Mouse (Mus musculus): ENCODE measurements at regions not wholly inside any gene's neighbourhood (a gene's known extent, or its start where the extent isn't known, plus 50 kb on each side); places are given as distances from the start of the nearest gene placed in this dataset.

- H3K27ac ChIP-seq (replicated peaks): 0 out of 2 replicates have a peak overlapping the region, but pooled peaks have one; percentile 11
- no peaks in the 10 kb centered on the region for H3K27me3 ChIP-seq
- no peaks in the 10 kb centered on the region for H3K36me3 ChIP-seq
Measured at GRCm38 (mm10) chr1:75612083-75612720, 66.1 kb downstream of the Slc4a3 start.

GRCm38 (mm10) chr1:75613206-75613605, 67.1 kb downstream of the Slc4a3 start:
- Histone ChIP-seq H3K4me1 (peaks cover 21% of the 10 kb centered on the region), H3K9me3 (replicated peaks) (no peaks in the 10 kb centered on the region), H3K9ac (no peak overlapping the region), H3K4me2 (replicated peaks) (no peak overlapping the region), H3K27me3 (no peaks in the 10 kb centered on the region), H3K36me3 (no peaks in the 10 kb centered on the region), H3K4me3 (replicated peaks) (no peak overlapping the region), H3K27ac (replicated peaks) (no peak overlapping the region)
- ATAC-seq (ENCODE audit: insufficient number of reproducible peaks, low FRiP score, low TSS enrichment, low read depth): no peak
- 52% methylated on average over 2 of the region's 2 CpGs for WGBS

More at GRCm38 (mm10) chr1:75612083-75612720, 66.1 kb downstream of the Slc4a3 start:
- Histone ChIP-seq H3K9me3 (replicated peaks) (no peaks in the 10 kb centered on the region), H3K4me1 (peaks cover 21% of the 10 kb centered on the region), H3K4me2 (replicated peaks) (no peak overlapping the region), H3K9ac (no peak overlapping the region), H3K4me3 (replicated peaks) (no peak overlapping the region)
- ATAC-seq (ENCODE audit: insufficient number of reproducible peaks, low FRiP score, low TSS enrichment, low read depth): no peak
- 59% methylated on average over 13 of the region's 13 CpGs for WGBS

GRCm38 (mm10) chr1:75616971-75617370, 70.9 kb downstream of the Slc4a3 start:
- Histone ChIP-seq H3K4me1 (no peaks in the 10 kb centered on the region), H3K9ac (no peak overlapping the region), H3K27me3 (no peaks in the 10 kb centered on the region), H3K36me3 (no peaks in the 10 kb centered on the region), H3K9me3 (replicated peaks) (no peaks in the 10 kb centered on the region), H3K4me2 (replicated peaks) (no peak overlapping the region), H3K27ac (replicated peaks) (no peak overlapping the region), H3K4me3 (replicated peaks) (no peak overlapping the region)
- 65% methylated on average over 2 of the region's 2 CpGs for WGBS
- ATAC-seq (ENCODE audit: insufficient number of reproducible peaks, low FRiP score, low TSS enrichment, low read depth): no peak

GRCm38 (mm10) chr1:75618367-75618790, 72.3 kb downstream of the Slc4a3 start:
- no peaks in the 10 kb centered on the region for H3K36me3 ChIP-seq
- H3K4me3 ChIP-seq (replicated peaks): no peak overlapping the region
- H3K9me3 ChIP-seq (replicated peaks): no peaks in the 10 kb centered on the region
- H3K27me3 ChIP-seq: no peaks in the 10 kb centered on the region
- no peaks in the 10 kb centered on the region for H3K4me1 ChIP-seq
- no peak overlapping the region for H3K9ac ChIP-seq
- H3K4me2 ChIP-seq (replicated peaks): no peak overlapping the region
- no peak overlapping the region for H3K27ac ChIP-seq (replicated peaks)
- WGBS: 29% methylated on average over 7 of the region's 7 CpGs
- ATAC-seq (ENCODE audit: insufficient number of reproducible peaks, low FRiP score, low TSS enrichment, low read depth): 0 out of 2 replicates have a peak, but pooled peaks have one; percentile 34

- Histone ChIP-seq H3K9me3 (replicated peaks) (no peaks in the 10 kb centered on the region), H3K36me3 (no peaks in the 10 kb centered on the region), H3K4me2 (replicated peaks) (no peak overlapping the region), H3K27me3 (no peaks in the 10 kb centered on the region), H3K4me3 (replicated peaks) (no peak overlapping the region), H3K4me1 (no peaks in the 10 kb centered on the region), H3K27ac (replicated peaks) (no peak overlapping the region), H3K9ac (no peak overlapping the region)
- no peak for ATAC-seq (ENCODE audit: insufficient number of reproducible peaks, low FRiP score, low TSS enrichment, low read depth)
- WGBS: 89% methylated on average over 2 of the region's 2 CpGs
Measured at GRCm38 (mm10) chr1:75630287-75630686, 84.2 kb downstream of the Slc4a3 start.

- H3K27ac ChIP-seq (replicated peaks): no peak overlapping the region
- ATAC-seq (ENCODE audit: insufficient number of reproducible peaks, low FRiP score, low TSS enrichment, low read depth): no peak
- H3K9me3 ChIP-seq (replicated peaks): no peaks in the 10 kb centered on the region
- H3K36me3 ChIP-seq: no peaks in the 10 kb centered on the region
- WGBS: 46% methylated on average over 1 of the region's 1 CpGs
- H3K4me1 ChIP-seq: no peaks in the 10 kb centered on the region
- H3K4me2 ChIP-seq (replicated peaks): no peak overlapping the region
- H3K9ac ChIP-seq: no peak overlapping the region
- no peaks in the 10 kb centered on the region for H3K27me3 ChIP-seq
- H3K4me3 ChIP-seq (replicated peaks): no peak overlapping the region
Measured at GRCm38 (mm10) chr1:75631729-75632128, 85.7 kb downstream of the Slc4a3 start.

- Histone ChIP-seq H3K9ac (no peak overlapping the region), H3K27me3 (no peaks in the 10 kb centered on the region), H3K27ac (replicated peaks) (no peak overlapping the region), H3K4me3 (replicated peaks) (no peak overlapping the region), H3K9me3 (replicated peaks) (no peaks in the 10 kb centered on the region), H3K36me3 (no peaks in the 10 kb centered on the region), H3K4me1 (peaks cover 10% of the 10 kb centered on the region; the same call in 1 of the 2 replicates), H3K4me2 (replicated peaks) (no peak overlapping the region)
- 85% methylated on average over 4 of the region's 4 CpGs for WGBS
- ATAC-seq (ENCODE audit: insufficient number of reproducible peaks, low FRiP score, low TSS enrichment, low read depth): no peak
Measured at GRCm38 (mm10) chr1:75635591-75635990, 89.5 kb downstream of the Slc4a3 start.

- no peaks in the 10 kb centered on the region for H3K36me3 ChIP-seq
- no peak overlapping the region for H3K4me3 ChIP-seq (replicated peaks)
- no peaks in the 10 kb centered on the region for H3K9me3 ChIP-seq (replicated peaks)
- H3K4me1 ChIP-seq: peaks cover 10% of the 10 kb centered on the region; the same call in 1 of the 2 replicates
- H3K27ac ChIP-seq (replicated peaks): no peak overlapping the region
- H3K27me3 ChIP-seq: no peaks in the 10 kb centered on the region
- ATAC-seq (ENCODE audit: insufficient number of reproducible peaks, low FRiP score, low TSS enrichment, low read depth): no peak
- H3K4me2 ChIP-seq (replicated peaks): no peak overlapping the region
- H3K9ac ChIP-seq: no peak overlapping the region
- WGBS: 42% methylated on average over 8 of the region's 8 CpGs
Measured at GRCm38 (mm10) chr1:75639031-75640001, 93.2 kb downstream of the Slc4a3 start.

- no peak overlapping the region for H3K4me3 ChIP-seq (replicated peaks)
- no peaks in the 10 kb centered on the region for H3K9me3 ChIP-seq (replicated peaks)
- H3K27me3 ChIP-seq: no peaks in the 10 kb centered on the region
- peaks cover 10% of the 10 kb centered on the region; the same call in 1 of the 2 replicates for H3K4me1 ChIP-seq
- H3K4me2 ChIP-seq (replicated peaks): no peak overlapping the region
- H3K36me3 ChIP-seq: no peaks in the 10 kb centered on the region
- ATAC-seq (ENCODE audit: insufficient number of reproducible peaks, low FRiP score, low TSS enrichment, low read depth): no peak
- no peak overlapping the region for H3K9ac ChIP-seq
- H3K27ac ChIP-seq (replicated peaks): no peak overlapping the region
- 66% methylated on average over 3 of the region's 3 CpGs for WGBS
Measured at GRCm38 (mm10) chr1:75642496-75642895, 96.4 kb downstream of the Slc4a3 start.

GRCm38 (mm10) chr1:75652547-75652946, 106.5 kb downstream of the Slc4a3 start:
- Histone ChIP-seq H3K9ac (no peak overlapping the region), H3K4me2 (replicated peaks) (no peak overlapping the region), H3K9me3 (replicated peaks) (no peaks in the 10 kb centered on the region), H3K36me3 (no peaks in the 10 kb centered on the region), H3K4me3 (replicated peaks) (no peak overlapping the region), H3K27ac (replicated peaks) (no peak overlapping the region), H3K27me3 (no peaks in the 10 kb centered on the region), H3K4me1 (peaks cover 26% of the 10 kb centered on the region)
- WGBS: 10% methylated on average over 10 of the region's 10 CpGs
- no peak for ATAC-seq (ENCODE audit: insufficient number of reproducible peaks, low FRiP score, low TSS enrichment, low read depth)

GRCm38 (mm10) chr1:75652987-75653573, 107.0 kb downstream of the Slc4a3 start:
- no peak overlapping the region for H3K9ac ChIP-seq
- H3K27ac ChIP-seq (replicated peaks): no peak overlapping the region
- 53% methylated on average over 3 of the region's 3 CpGs for WGBS
- no peaks in the 10 kb centered on the region for H3K9me3 ChIP-seq (replicated peaks)
- H3K4me3 ChIP-seq (replicated peaks): no peak overlapping the region
- H3K4me2 ChIP-seq (replicated peaks): no peak overlapping the region
- H3K36me3 ChIP-seq: no peaks in the 10 kb centered on the region
- ATAC-seq (ENCODE audit: insufficient number of reproducible peaks, low FRiP score, low TSS enrichment, low read depth): no peak
- no peaks in the 10 kb centered on the region for H3K27me3 ChIP-seq
- H3K4me1 ChIP-seq: peaks cover 26% of the 10 kb centered on the region
